Mouse (Mus musculus): ENCODE measurements around the gene Tm9sf1.

The Tm9sf1 gene

GRCm38 (mm10) chr14:55590748-55591330, 52.8 kb downstream of the Tm9sf1 start, which contains the start of gene Psme2:
Gene Psme2, minus strand, starts transcription at chr14:55591113.
- DNase-seq (ENCODE audit: low read depth, low spot score), result peak; percentile 96

- no peak for DNase-seq (ENCODE audit: low read depth, low spot score)
Observed at GRCm38 (mm10) chr14:55589771-55590448, 53.7 kb downstream of the Tm9sf1 start.

GRCm38 (mm10) chr14:55589271-55589670, 54.3 kb downstream of the Tm9sf1 start:
- DNase-seq (ENCODE audit: low read depth, low spot score), result no peak

- peak; percentile 15 for DNase-seq (ENCODE audit: low read depth, low spot score)
Observed at GRCm38 (mm10) chr14:55586149-55586548, 57.5 kb downstream of the Tm9sf1 start.

Measured in 3T3-L1 (cell line).